Mouse (Mus musculus) hindbrain, embryonic 16.5 days (tissue): ENCODE results near the gene Enox2. TPM values are rescaled to one million over a fixed set of nuclear protein-coding genes. Genes with fewer than 3 reads are reported as not detected.

Experiments
- ATAC-seq: fragments of 200-750 bp; cut with Nextera tagmentation; 2 replicates; pipeline ENCODE4 v1.8.0; 2017; ENCODE audit warnings: moderate TSS enrichment, moderate library complexity
- H3K27ac ChIP-seq: fragments of 300-500 bp; sonication (generic); 2 replicates; pipeline ENCODE4 v1.5.1; 2014; ENCODE audit warnings: low read depth, mild to moderate bottlenecking, control low read depth, low read length, moderate library complexity
- H3K27me3 ChIP-seq: fragments of 300-500 bp; sonication (generic); replicated peaks from 2 replicates; pipeline ENCODE4 v1.6.1; 2014; ENCODE audit warnings: low read length; ENCODE audit not compliant: control insufficient read depth, insufficient read depth
- H3K36me3 ChIP-seq: fragments of 300-500 bp; sonication (generic); 2 replicates; pipeline ENCODE4 v1.6.1; 2014; ENCODE audit warnings: mild to moderate bottlenecking, low read length, moderate library complexity, mixed read lengths; ENCODE audit not compliant: control insufficient read depth, insufficient read depth
- H3K4me1 ChIP-seq: fragments of 300-500 bp; sonication (generic); 2 replicates; pipeline ENCODE4 v1.6.1; 2014; ENCODE audit warnings: low read depth, low read length; ENCODE audit not compliant: control insufficient read depth, insufficient read depth
- H3K4me2 ChIP-seq: fragments of 300-500 bp; sonication (generic); 2 replicates; pipeline ENCODE4 v1.6.1; 2014; ENCODE audit warnings: mild to moderate bottlenecking, low read length, control low read depth, moderate library complexity
- H3K4me3 ChIP-seq: fragments of 300-500 bp; sonication (generic); 2 replicates; pipeline ENCODE4 v1.5.1; 2014; ENCODE audit warnings: mild to moderate bottlenecking, low read length, control low read depth, moderate library complexity
- H3K9ac ChIP-seq: fragments of 300-500 bp; sonication (generic); 2 replicates; pipeline ENCODE4 v1.6.1; 2014; ENCODE audit warnings: low read depth, mild to moderate bottlenecking, control low read depth, low read length, moderate library complexity
- H3K9me3 ChIP-seq: fragments of 300-500 bp; sonication (generic); 2 replicates; pipeline ENCODE4 v1.6.1; 2014; ENCODE audit warnings: mild to moderate bottlenecking, low read length, moderate library complexity; ENCODE audit not compliant: control insufficient read depth
- WGBS: fragments of 180-500 bp; shearing (Covaris S2); extraction: QIAGEN DNeasy Blood & Tissue Kit; methylation state at CpG from one replicate; pipeline ENCODE4 v1.1.7; 2014; 5-methylcytosine and 5-hydroxymethylcytosine counted together
- polyA plus RNA-seq: library from polyadenylated mRNA; unstranded; fragments of >200 nt; fragmentation: Nextera tagmentation; extraction: Ambion mirVana; gene quantifications from 2 replicates; pipeline ENCODE4 v1.2.1, GENCODE M21; 2015

Gene Enox2
- polyA plus RNA-seq, 1 experiment from 2014 or later = 8.7 TPM

GRCm38 (mm10) chrX:49045118-49045517, 242.9 kb downstream of the Enox2 start:
- Histone ChIP-seq H3K36me3 (no peaks in the 10 kb centered on the region), H3K4me1 (no peaks in the 10 kb centered on the region), H3K27me3 (no peaks in the 10 kb centered on the region), H3K27ac (no peak overlapping the region), H3K4me2 (no peak overlapping the region), H3K9me3 (no peaks in the 10 kb centered on the region), H3K9ac (no peak overlapping the region), H3K4me3 (no peak overlapping the region)
- ATAC-seq = no peak

GRCm38 (mm10) chrX:49009746-49010145, 278.3 kb downstream of the Enox2 start:
- no peak overlapping the region for H3K4me2 ChIP-seq
- no peak for ATAC-seq
- no peak overlapping the region for H3K9ac ChIP-seq
- H3K4me3 ChIP-seq = no peak overlapping the region
- H3K27ac ChIP-seq = no peak overlapping the region
- no peaks in the 10 kb centered on the region for H3K27me3 ChIP-seq
- no peaks in the 10 kb centered on the region for H3K36me3 ChIP-seq
- H3K4me1 ChIP-seq = no peaks in the 10 kb centered on the region
- H3K9me3 ChIP-seq = no peaks in the 10 kb centered on the region
- 56% methylated on average over 5 of the region's 5 CpGs for WGBS

GRCm38 (mm10) chrX:49005655-49006054, 282.4 kb downstream of the Enox2 start:
- WGBS = 95% methylated on average over 1 of the region's 1 CpGs
- no peak overlapping the region for H3K27ac ChIP-seq
- no peaks in the 10 kb centered on the region for H3K36me3 ChIP-seq
- H3K9ac ChIP-seq = no peak overlapping the region
- no peak for ATAC-seq
- no peaks in the 10 kb centered on the region for H3K27me3 ChIP-seq
- H3K4me1 ChIP-seq = no peaks in the 10 kb centered on the region
- no peak overlapping the region for H3K4me2 ChIP-seq
- no peak overlapping the region for H3K4me3 ChIP-seq
- H3K9me3 ChIP-seq = no peaks in the 10 kb centered on the region

GRCm38 (mm10) chrX:49002892-49003291, 285.2 kb downstream of the Enox2 start:
- 94% methylated on average over 1 of the region's 1 CpGs for WGBS
- no peak overlapping the region for H3K4me3 ChIP-seq
- H3K9ac ChIP-seq = no peak overlapping the region
- no peaks in the 10 kb centered on the region for H3K9me3 ChIP-seq
- no peaks in the 10 kb centered on the region for H3K4me1 ChIP-seq
- no peak overlapping the region for H3K4me2 ChIP-seq
- no peak overlapping the region for H3K27ac ChIP-seq
- no peaks in the 10 kb centered on the region for H3K27me3 ChIP-seq
- no peaks in the 10 kb centered on the region for H3K36me3 ChIP-seq
- no peak for ATAC-seq

- Histone ChIP-seq H3K27ac (no peak overlapping the region), H3K4me2 (no peak overlapping the region), H3K4me3 (no peak overlapping the region), H3K36me3 (no peaks in the 10 kb centered on the region), H3K27me3 (no peaks in the 10 kb centered on the region), H3K4me1 (no peaks in the 10 kb centered on the region), H3K9me3 (no peaks in the 10 kb centered on the region), H3K9ac (no peak overlapping the region)
- 88% methylated on average over 5 of the region's 5 CpGs for WGBS
- no peak for ATAC-seq
Observed at GRCm38 (mm10) chrX:48985653-48986052, 302.4 kb downstream of the Enox2 start.

- WGBS = 84% methylated on average over 2 of the region's 2 CpGs
- Histone ChIP-seq H3K27me3 (no peaks in the 10 kb centered on the region), H3K4me2 (no peak overlapping the region), H3K4me3 (no peak overlapping the region), H3K36me3 (no peaks in the 10 kb centered on the region), H3K9ac (no peak overlapping the region), H3K27ac (no peak overlapping the region), H3K9me3 (no peaks in the 10 kb centered on the region), H3K4me1 (no peaks in the 10 kb centered on the region)
- no peak for ATAC-seq
Observed at GRCm38 (mm10) chrX:48984451-48984850, 303.6 kb downstream of the Enox2 start.

Other genes with a start within 250 kb of the Enox2 start
- gene Arhgap36, start 175.7 kb upstream of the Enox2 start, polyA plus RNA-seq = 9.4 and 14.1 TPM in 2 replicates